Mouse (Mus musculus): ENCODE results near the gene Cfap43.

DNA sequence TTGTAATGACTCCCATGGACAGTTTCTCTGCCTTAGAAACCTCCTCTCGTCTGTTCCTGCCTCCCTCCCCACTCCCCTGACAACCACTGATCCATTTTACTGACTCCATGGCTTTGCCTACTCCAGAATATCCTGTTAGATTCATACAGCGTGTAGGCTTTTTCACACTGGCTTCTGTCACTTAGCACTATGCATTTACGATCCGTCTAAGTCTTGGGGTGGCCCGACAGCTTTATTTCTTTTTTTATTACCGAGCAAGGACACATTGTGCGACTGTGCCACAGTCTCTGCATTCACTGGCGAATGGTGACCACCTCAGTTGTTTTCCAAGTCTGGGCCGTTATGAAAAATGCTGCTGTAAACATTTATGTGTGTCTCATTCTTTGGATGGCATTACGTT, 120.5 kb downstream of the Cfap43 start:
- TF ChIP-seq MAFK (IDR thresholded peaks at IDR 0.05; ENCODE audit: insufficient replicate concordance, low read length): no peak
- no peak for TF ChIP-seq ZC3H11A (IDR thresholded peaks at IDR 0.05; ENCODE audit: low read depth, low read length)
- no peak for TF ChIP-seq EP300 (IDR thresholded peaks at IDR 0.05; ENCODE audit: low read length)
- no peak for TF ChIP-seq POLR2A (IDR thresholded peaks at IDR 0.05; ENCODE audit: low read depth, low read length)
- no peak for TF ChIP-seq ZNF384 (IDR thresholded peaks at IDR 0.05; ENCODE audit: low read depth, low read length)
- TF ChIP-seq CHD2 (IDR thresholded peaks at IDR 0.05; ENCODE audit: low read length): no peak
